Mouse (Mus musculus) heart, embryonic 11.5 days (tissue): ENCODE results near the gene Zfp764. TPM values are rescaled to one million over a fixed set of nuclear protein-coding genes. Genes with fewer than 3 reads are reported as not detected.
"Not testable (repeated sequence)": the region's sequence is repeated elsewhere in the genome, so short reads cannot be mapped to it uniquely, and the experiment has no call there.

ENCODE experiments used
- ATAC-seq: fragments of 200-750 bp; cut with Nextera tagmentation; replicated peaks from 2 replicates; pipeline ENCODE4 v1.8.0; 2017; ENCODE audit warnings: moderate library complexity; ENCODE audit not compliant: insufficient number of reproducible peaks, low FRiP score, low TSS enrichment
- H3K27ac ChIP-seq: fragments of 300-500 bp; sonication (generic); 2 replicates; pipeline ENCODE4 v1.5.1; 2014; ENCODE audit warnings: mild to moderate bottlenecking, low read depth, low read length
- H3K27me3 ChIP-seq: fragments of 300-500 bp; sonication (generic); 2 replicates; pipeline ENCODE4 v1.6.1; 2014; ENCODE audit warnings: mild to moderate bottlenecking, low read length, mixed read lengths; ENCODE audit not compliant: control insufficient read depth, insufficient read depth
- H3K36me3 ChIP-seq: fragments of 300-500 bp; sonication (generic); 2 replicates; pipeline ENCODE4 v1.6.1; 2014; ENCODE audit warnings: mild to moderate bottlenecking, low read length, moderate library complexity, mixed read lengths; ENCODE audit not compliant: control insufficient read depth, insufficient read depth
- H3K4me1 ChIP-seq: fragments of 300-500 bp; sonication (generic); 2 replicates; pipeline ENCODE4 v1.6.1; 2014; ENCODE audit warnings: low read length; ENCODE audit not compliant: control insufficient read depth, insufficient read depth
- H3K4me2 ChIP-seq: fragments of 300-500 bp; sonication (generic); 2 replicates; pipeline ENCODE4 v1.6.1; 2014; ENCODE audit warnings: mild to moderate bottlenecking, moderate library complexity
- H3K4me3 ChIP-seq: fragments of 300-500 bp; sonication (generic); 2 replicates; pipeline ENCODE4 v1.5.1; 2014; ENCODE audit warnings: low read depth, low read length
- H3K9ac ChIP-seq: fragments of 300-500 bp; sonication (generic); 2 replicates; pipeline ENCODE4 v1.6.1; 2014; ENCODE audit warnings: mild to moderate bottlenecking, low read depth, low read length, moderate library complexity
- H3K9me3 ChIP-seq: fragments of 300-500 bp; sonication (generic); replicated peaks from 2 replicates; pipeline ENCODE4 v1.6.1; 2016; ENCODE audit warnings: low read length; ENCODE audit not compliant: control insufficient read depth
- WGBS: fragments of 180-500 bp; shearing (Covaris S2); extraction: QIAGEN DNeasy Blood & Tissue Kit; methylation state at CpG from one replicate; pipeline ENCODE4 v1.1.7; 2014; ENCODE audit not compliant: insufficient replicate concordance; 5-methylcytosine and 5-hydroxymethylcytosine counted together
- polyA plus RNA-seq: library from polyadenylated mRNA; unstranded; fragments of >200 nt; fragmentation: Nextera tagmentation; extraction: Ambion mirVana; gene quantifications from 2 replicates; pipeline ENCODE4 v1.2.1, GENCODE M21; 2014

The Zfp764 gene
- 4.6 and 4.8 TPM in 2 replicates for polyA plus RNA-seq

- H3K9me3 ChIP-seq, H3K4me1 ChIP-seq, H3K36me3 ChIP-seq, H3K27me3 ChIP-seq, H3K27ac ChIP-seq: not testable (repeated sequence)
- peak within 1 kb of the TSS; percentile 90 for H3K4me2 ChIP-seq
- 5% methylated on average over 40 of the region's 40 CpGs for WGBS
- ATAC-seq, result peak; percentile 61
- peak within 1 kb of the TSS; percentile 57 for H3K4me3 ChIP-seq
- peak within 1 kb of the TSS; percentile 84 for H3K9ac ChIP-seq
Measured at GRCm38 (mm10) chr7:127406002-127406987, at the start of gene Zfp764. TSS of gene Zfp764 (minus strand) at chr7:127406822.

GRCm38 (mm10) chr7:127454905-127455304 lies 48.3 kb upstream of the Zfp764 start:
- 80% methylated on average over 7 of the region's 7 CpGs for WGBS
- peaks cover 22% of the 10 kb centered on the region for H3K36me3 ChIP-seq
- H3K9ac ChIP-seq, result no peak overlapping the region
- H3K27me3 ChIP-seq, result no peaks in the 10 kb centered on the region
- H3K4me3 ChIP-seq, result no peak overlapping the region
- H3K9me3 ChIP-seq, result peaks cover 3% of the 10 kb centered on the region; the same call in 1 of the 2 replicates
- ATAC-seq, result no peak
- no peak overlapping the region for H3K27ac ChIP-seq
- no peak overlapping the region for H3K4me2 ChIP-seq
- peaks cover 6% of the 10 kb centered on the region for H3K4me1 ChIP-seq

GRCm38 (mm10) chr7:127453056-127453455 lies 46.4 kb upstream of the Zfp764 start:
- Histone ChIP-seq H3K27ac (no peak overlapping the region), H3K4me2 (no peak overlapping the region), H3K27me3 (no peaks in the 10 kb centered on the region), H3K9ac (no peak overlapping the region), H3K4me1 (peaks cover 12% of the 10 kb centered on the region), H3K4me3 (no peak overlapping the region), H3K9me3 (peaks cover 3% of the 10 kb centered on the region; the same call in 1 of the 2 replicates), H3K36me3 (peaks cover 19% of the 10 kb centered on the region)
- WGBS, result 91% methylated on average over 2 of the region's 2 CpGs
- no peak for ATAC-seq

GRCm38 (mm10) chr7:127449966-127450365 lies 43.3 kb upstream of the Zfp764 start:
- H3K9me3 ChIP-seq, result no peaks in the 10 kb centered on the region
- H3K27me3 ChIP-seq, result no peaks in the 10 kb centered on the region
- H3K36me3 ChIP-seq, result peaks cover 8% of the 10 kb centered on the region
- peak overlapping the region; percentile 91 for H3K4me2 ChIP-seq
- WGBS, result 78% methylated on average over 7 of the region's 7 CpGs
- H3K4me1 ChIP-seq, result peaks cover 12% of the 10 kb centered on the region
- H3K9ac ChIP-seq, result peak overlapping the region; percentile 93
- H3K27ac ChIP-seq, result no peak overlapping the region
- H3K4me3 ChIP-seq, result peak overlapping the region; percentile 81
- no peak for ATAC-seq

GRCm38 (mm10) chr7:127448521-127449300 lies 42.1 kb upstream of the Zfp764 start, which contains the start of gene Zfp689:
TSS of gene Zfp689 (minus strand) at chr7:127449158.
- Histone ChIP-seq H3K4me1 (peaks cover 12% of the 10 kb centered on the region), H3K4me2 (peak within 1 kb of the TSS; percentile 91), H3K27me3 (no peaks in the 10 kb centered on the region), H3K4me3 (peak within 1 kb of the TSS; percentile 81), H3K9me3 (no peaks in the 10 kb centered on the region), H3K9ac (peak within 1 kb of the TSS; percentile 93), H3K36me3 (peaks cover 17% of the 10 kb centered on the region), H3K27ac (peak within 1 kb of the TSS; percentile 94)
- under 1% methylated on average over 54 of the region's 54 CpGs for WGBS
- ATAC-seq, result peak; percentile 85

- no peak for ATAC-seq
- peaks cover 24% of the 10 kb centered on the region for H3K36me3 ChIP-seq
Measured at GRCm38 (mm10) chr7:127443976-127444375, 37.4 kb upstream of the Zfp764 start.

GRCm38 (mm10) chr7:127437724-127438123 lies 31.1 kb upstream of the Zfp764 start:
- 78% methylated on average over 3 of the region's 3 CpGs for WGBS
- H3K4me1 ChIP-seq, result no peaks in the 10 kb centered on the region

More at GRCm38 (mm10) chr7:127443976-127444375, 37.4 kb upstream of the Zfp764 start:
- no peak overlapping the region for H3K9ac ChIP-seq
- H3K4me3 ChIP-seq, result no peak overlapping the region
- no peaks in the 10 kb centered on the region for H3K9me3 ChIP-seq
- no peak overlapping the region for H3K4me2 ChIP-seq
- H3K27me3 ChIP-seq, result no peaks in the 10 kb centered on the region
- WGBS, result 85% methylated on average over 20 of the region's 20 CpGs
- no peak overlapping the region for H3K27ac ChIP-seq
- H3K4me1 ChIP-seq, result no peaks in the 10 kb centered on the region; the same call in 1 of the 2 replicates

GRCm38 (mm10) chr7:127435206-127435605 lies 28.6 kb upstream of the Zfp764 start:
- no peaks in the 10 kb centered on the region for H3K4me1 ChIP-seq
- no peak for ATAC-seq
- no peak overlapping the region for H3K4me3 ChIP-seq
- no peak overlapping the region for H3K27ac ChIP-seq
- H3K9me3 ChIP-seq, result peaks cover 9% of the 10 kb centered on the region; the same call in 1 of the 2 replicates
- WGBS, result 79% methylated on average over 4 of the region's 4 CpGs
- H3K4me2 ChIP-seq, result no peak overlapping the region
- no peaks in the 10 kb centered on the region for H3K36me3 ChIP-seq
- H3K9ac ChIP-seq, result no peak overlapping the region
- H3K27me3 ChIP-seq, result no peaks in the 10 kb centered on the region

More at GRCm38 (mm10) chr7:127437724-127438123, 31.1 kb upstream of the Zfp764 start:
- no peak for ATAC-seq
- H3K27me3 ChIP-seq, result no peaks in the 10 kb centered on the region
- peaks cover 2% of the 10 kb centered on the region for H3K36me3 ChIP-seq
- no peak overlapping the region for H3K9ac ChIP-seq
- H3K27ac ChIP-seq, result no peak overlapping the region
- no peak overlapping the region for H3K4me3 ChIP-seq
- H3K4me2 ChIP-seq, result no peak overlapping the region
- H3K9me3 ChIP-seq, result peaks cover 9% of the 10 kb centered on the region; the same call in 1 of the 2 replicates
